Mouse (Mus musculus) heart, postnatal 25 days (tissue): ENCODE measurements around the gene Gm11127. TPM values are rescaled to one million over a fixed set of nuclear protein-coding genes. Genes with fewer than 3 reads are reported as not detected.

Source experiments
- DNase-seq: peaks from one replicate; pipeline ENCODE4 v3.0.0; 2022; ENCODE audit warnings: low spot score
- intact Hi-C: fragments of 180-260 bp; cut with DNase I; formaldehyde crosslinking; loops from one replicate; pipeline ENCODE4 v1.15.1; 2025
- total RNA-seq, 2 experiments: library from RNA; stranded (reverse); gene quantifications; 2 replicates each; pipeline ENCODE4 v1.2.3; 2021

The Gm11127 gene
- total RNA-seq, 2 experiments from 2014 or later = 2.6 to 2.9 TPM

DNA sequence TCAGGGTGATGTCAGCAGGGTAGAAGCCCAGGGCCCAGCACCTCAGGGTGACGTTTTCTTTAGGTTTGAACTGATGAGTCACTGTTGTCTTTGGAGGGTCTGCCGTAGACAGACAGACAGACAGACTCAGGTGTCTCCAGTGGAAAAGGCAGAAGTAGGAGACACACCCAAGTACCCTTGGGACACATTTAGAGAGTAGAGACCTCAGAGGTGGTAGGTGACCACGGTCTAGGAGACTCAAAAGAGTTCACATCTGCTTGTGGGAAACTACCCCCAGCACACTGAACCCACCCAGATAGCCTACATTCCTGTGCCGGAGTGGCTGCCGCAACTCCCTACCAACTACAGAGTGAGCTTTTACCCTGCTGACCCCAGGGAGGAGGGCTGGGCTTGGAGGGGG is 43.2 kb downstream of the Gm11127 start:
- intact Hi-C loops = no loop called here
- DNase-seq = no peak

Other genes with a start within 250 kb of the Gm11127 start
- 10 to 100 TPM; 21.7 to 39.7 TPM for gene Ier3, start 236.7 kb downstream of the Gm11127 start, total RNA-seq
- 100 to 1,000 TPM; 125 to 141 TPM for gene Flot1, start 235.1 kb downstream of the Gm11127 start, total RNA-seq
- gene Tubb5, start 220.1 kb downstream of the Gm11127 start, total RNA-seq = 100 to 1,000 TPM; 102 to 103 TPM
- gene Mdc1, start 216.9 kb downstream of the Gm11127 start, total RNA-seq = 10 to 100 TPM; 11.8 to 14.6 TPM
- 1 to 10 TPM; 2.3 to 2.8 TPM for gene Nrm, start 197.1 kb downstream of the Gm11127 start, total RNA-seq
- gene Ppp1r18, start 192.8 kb downstream of the Gm11127 start, total RNA-seq = 10 to 100 TPM; 11.9 to 16.6 TPM
- 10 to 100 TPM; 19.2 to 20.1 TPM for gene Dhx16, start 178.6 kb downstream of the Gm11127 start, total RNA-seq
- gene 2310061I04Rik, start 160.9 kb downstream of the Gm11127 start, total RNA-seq = 100 to 1,000 TPM; 112 to 116 TPM
- gene Atat1, start 148.3 kb downstream of the Gm11127 start, total RNA-seq = 1 to 10 TPM; 7.7 TPM
- gene Mrps18b, start 142.0 kb downstream of the Gm11127 start, total RNA-seq = 10 to 100 TPM; 51.7 to 55.3 TPM
- 10 to 100 TPM; 30.4 to 34.5 TPM for gene Ppp1r10, start 141.9 kb downstream of the Gm11127 start, total RNA-seq
- gene Abcf1, start 88.6 kb downstream of the Gm11127 start, total RNA-seq = 10 to 100 TPM; 64.2 to 66.6 TPM
- gene Gnl1, start 78.5 kb downstream of the Gm11127 start, total RNA-seq = 10 to 100 TPM; 26.4 to 26.6 TPM
- gene Prr3, start 78.1 kb downstream of the Gm11127 start, total RNA-seq = 1 to 10 TPM; 3.8 to 4.4 TPM
- gene H2-T24, start 37.8 kb downstream of the Gm11127 start, total RNA-seq = 1 to 10 TPM; 7.4 to 7.5 TPM
- gene H2-T23, start 25.5 kb downstream of the Gm11127 start, total RNA-seq = 10 to 100 TPM; 20.2 to 25.6 TPM
- 1 to 10 TPM; 7.4 to 7.8 TPM for gene H2-T22, start 15.6 kb downstream of the Gm11127 start, total RNA-seq
- gene Gm6034, start 15.4 kb downstream of the Gm11127 start, total RNA-seq = not detected
- not detected for gene Gm19684, start 63.3 kb upstream of the Gm11127 start, total RNA-seq
- gene Gm7030, start 71.1 kb upstream of the Gm11127 start, total RNA-seq = not detected
- not detected for gene Gm8909, start 110.2 kb upstream of the Gm11127 start, total RNA-seq
- gene H2-T3, start 131.9 kb upstream of the Gm11127 start, total RNA-seq = not detected
- 10 to 100 TPM; 35.9 to 36.8 TPM for gene Rpp21, start 199.7 kb upstream of the Gm11127 start, total RNA-seq
- 1 to 10 TPM; 5.7 to 7.0 TPM for gene Trim39, start 213.9 kb upstream of the Gm11127 start, total RNA-seq
- gene H2-M10.2, start 228.1 kb upstream of the Gm11127 start, total RNA-seq = not detected